ENCODE assay signal across 14 mouse cellular contexts in the genomic region with DNA sequence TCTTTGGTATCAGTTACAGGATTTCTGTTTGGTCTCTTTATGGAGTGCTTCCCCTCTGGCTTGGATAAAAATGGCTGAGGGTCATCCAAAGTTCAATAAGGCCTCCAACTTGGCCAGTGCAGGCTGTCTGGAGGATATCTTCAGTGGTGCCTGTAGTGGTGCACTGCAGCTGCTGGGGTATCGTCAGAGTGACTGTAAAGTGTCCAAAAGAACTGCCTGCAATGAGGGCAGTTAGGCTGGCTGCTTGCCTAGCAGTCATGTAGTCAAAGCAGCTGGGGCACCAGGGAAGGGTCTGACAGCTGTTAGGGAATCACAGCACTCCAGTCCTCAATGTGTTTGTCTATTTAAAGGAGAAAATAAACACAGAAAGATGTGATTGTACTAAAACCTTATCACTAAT. TPM values are rescaled to one million over a fixed set of nuclear protein-coding genes. Genes with fewer than 3 reads are reported as not detected.
DNase-seq lines count a peak whose midpoint lies in the region; ATAC-seq and TF ChIP-seq lines count a peak whose summit lies in the region.
"Had no signal": no experiment of that assay in that cellular context is flagged by ENCODE, and none has a peak within 500 bp of the region (broad histone marks: within the 10 kb centered on the region; RNA-seq: fewer than 3 reads in every experiment).

No protein-coding gene starts in this region.

- no peak for ATAC-seq in forebrain, embryonic 14.5 days
- no peak for ATAC-seq in forebrain, embryonic 15.5 days (replicated peaks)
- ATAC-seq in lung, embryonic 14.5 days (ENCODE audit: insufficient read depth): peak; percentile 98
- ATAC-seq in heart, embryonic 15.5 days (replicated peaks; ENCODE audit: insufficient number of reproducible peaks, insufficient read depth, low FRiP score, low read depth): peak; percentile 91
- peak; percentile 54; the same call in 1 of the 2 replicates for ATAC-seq in stomach, embryonic 14.5 days (ENCODE audit: insufficient number of reproducible peaks, insufficient read depth, low FRiP score, low read depth)

- H3K4me2 ChIP-seq in forebrain, embryonic 14.5 days (ENCODE audit: low read length): no peak overlapping the region
- no peak overlapping the region for H3K4me2 ChIP-seq in forebrain, embryonic 15.5 days (replicated peaks)
- H3K4me2 ChIP-seq in lung, embryonic 14.5 days: no peak overlapping the region
- H3K4me2 ChIP-seq in heart, embryonic 15.5 days: no peak overlapping the region
- H3K4me2 ChIP-seq in stomach, embryonic 14.5 days (replicated peaks; ENCODE audit: low read depth, low read length): no peak overlapping the region
- H3K4me2 ChIP-seq: hindbrain, embryonic 15.5 days; liver, embryonic 11.5 days; midbrain, embryonic 12.5 days had no signal

- TF ChIP-seq CTCF in lung, embryonic 14.5 days (IDR thresholded peaks at IDR 0.05; ENCODE audit: low read depth): no peak
- TF ChIP-seq CTCF in cerebellum, adult 2 months (IDR thresholded peaks at IDR 0.05; ENCODE audit: borderline replicate concordance, insufficient read depth, low read depth, low read length): no peak

- H3K4me3 ChIP-seq in forebrain, embryonic 14.5 days (ENCODE audit: low read depth, low read length): no peak overlapping the region
- H3K4me3 ChIP-seq in forebrain, embryonic 15.5 days: no peak overlapping the region
- no peak overlapping the region for H3K4me3 ChIP-seq in lung, embryonic 14.5 days (ENCODE audit: low read depth, low read length)
- H3K4me3 ChIP-seq in heart, embryonic 15.5 days: no peak overlapping the region
- H3K4me3 ChIP-seq in stomach, embryonic 14.5 days (ENCODE audit: low read depth, low read length): no peak overlapping the region
- H3K4me3 ChIP-seq in cerebellum, adult 2 months (replicated peaks; ENCODE audit: insufficient read depth, low read depth, low read length): no peak overlapping the region
- H3K4me3 ChIP-seq in hindbrain, embryonic 10.5 days: no peak overlapping the region
- H3K4me3 ChIP-seq: forebrain, embryonic 10.5 days; hindbrain, embryonic 15.5 days; midbrain, embryonic 12.5 days had no signal

- no peak overlapping the region for H3K9ac ChIP-seq in forebrain, embryonic 14.5 days (ENCODE audit: low read length)
- no peak overlapping the region for H3K9ac ChIP-seq in forebrain, embryonic 15.5 days (replicated peaks)
- H3K9ac ChIP-seq in lung, embryonic 14.5 days: no peak overlapping the region
- no peak overlapping the region for H3K9ac ChIP-seq in heart, embryonic 15.5 days
- H3K9ac ChIP-seq in stomach, embryonic 14.5 days (replicated peaks; ENCODE audit: low read depth, low read length): no peak overlapping the region
- H3K9ac ChIP-seq: hindbrain, embryonic 15.5 days; midbrain, embryonic 12.5 days had no signal

- H3K4me1 ChIP-seq in forebrain, embryonic 14.5 days (ENCODE audit: control insufficient read depth, insufficient read depth, low read length): no peaks in the 10 kb centered on the region
- H3K4me1 ChIP-seq in forebrain, embryonic 15.5 days: no peaks in the 10 kb centered on the region
- peaks cover 14% of the 10 kb centered on the region; the same call in 1 of the 2 replicates for H3K4me1 ChIP-seq in lung, embryonic 14.5 days (ENCODE audit: insufficient read depth)
- peaks cover 23% of the 10 kb centered on the region for H3K4me1 ChIP-seq in heart, embryonic 15.5 days (replicated peaks)
- peaks cover 15% of the 10 kb centered on the region; the same call in 1 of the 2 replicates for H3K4me1 ChIP-seq in stomach, embryonic 14.5 days (ENCODE audit: control insufficient read depth, insufficient read depth, low read length)
- H3K4me1 ChIP-seq in cerebellum, adult 2 months (ENCODE audit: control insufficient read depth, insufficient read depth, low read length): no peaks in the 10 kb centered on the region
- no peaks in the 10 kb centered on the region; the same call in 1 of the 2 replicates for H3K4me1 ChIP-seq in hindbrain, embryonic 10.5 days (replicated peaks)
- H3K4me1 ChIP-seq: forebrain, embryonic 10.5 days; hindbrain, embryonic 15.5 days; midbrain, embryonic 12.5 days had no signal

- WGBS in forebrain, embryonic 14.5 days: 57% methylated on average over 1 of the region's 1 CpGs
- 55% methylated on average over 1 of the region's 1 CpGs for WGBS in forebrain, embryonic 15.5 days
- WGBS in lung, embryonic 14.5 days: 10% methylated on average over 1 of the region's 1 CpGs
- WGBS in heart, embryonic 15.5 days: 14% methylated on average over 1 of the region's 1 CpGs
- 9% methylated on average over 1 of the region's 1 CpGs for WGBS in stomach, embryonic 14.5 days
- WGBS in cerebellum, adult 2 months: 9% methylated on average over 1 of the region's 1 CpGs
- WGBS in hindbrain, embryonic 10.5 days: 71% methylated on average over 1 of the region's 1 CpGs

- H3K27ac ChIP-seq in forebrain, embryonic 14.5 days (ENCODE audit: low read depth, low read length): no peak overlapping the region
- no peak overlapping the region for H3K27ac ChIP-seq in forebrain, embryonic 15.5 days (replicated peaks)
- peak overlapping the region; percentile 73; the same call in 1 of the 2 replicates for H3K27ac ChIP-seq in lung, embryonic 14.5 days (ENCODE audit: low read depth)
- H3K27ac ChIP-seq in heart, embryonic 15.5 days: peak overlapping the region; percentile 79
- H3K27ac ChIP-seq in stomach, embryonic 14.5 days (ENCODE audit: low read length): peak overlapping the region; percentile 64
- H3K27ac ChIP-seq in cerebellum, adult 2 months (ENCODE audit: insufficient read depth, low read length): no peak overlapping the region
- H3K27ac ChIP-seq in hindbrain, embryonic 10.5 days: no peak overlapping the region
- H3K27ac ChIP-seq: forebrain, embryonic 10.5 days; hindbrain, embryonic 15.5 days; midbrain, embryonic 12.5 days had no signal

- DNase-seq in forebrain, embryonic 14.5 days (ENCODE audit: low spot score): peak; percentile 20
- peak; percentile 94 for DNase-seq in lung, embryonic 14.5 days
- no peak for DNase-seq in lung, postnatal 25 days (ENCODE audit: low spot score)
- no peak for DNase-seq in cerebellum, adult 2 months
- no peak for DNase-seq in hindbrain, embryonic 10.5 days (ENCODE audit: low spot score)
- DNase-seq: adrenal gland, postnatal 25 days; cerebellum, adult 18-20 months had no signal

- no peaks in the 10 kb centered on the region for H3K27me3 ChIP-seq in forebrain, embryonic 14.5 days (replicated peaks; ENCODE audit: control insufficient read depth, insufficient read depth, low read length)
- no peaks in the 10 kb centered on the region for H3K27me3 ChIP-seq in forebrain, embryonic 15.5 days
- H3K27me3 ChIP-seq in lung, embryonic 14.5 days (ENCODE audit: insufficient read depth, low read length): no peaks in the 10 kb centered on the region
- H3K27me3 ChIP-seq in heart, embryonic 15.5 days: no peaks in the 10 kb centered on the region
- no peaks in the 10 kb centered on the region for H3K27me3 ChIP-seq in stomach, embryonic 14.5 days (ENCODE audit: control insufficient read depth, insufficient read depth, low read length)
- no peaks in the 10 kb centered on the region for H3K27me3 ChIP-seq in cerebellum, adult 2 months (ENCODE audit: control insufficient read depth, insufficient read depth, low read length)
- H3K27me3 ChIP-seq in hindbrain, embryonic 10.5 days (ENCODE audit: insufficient read depth, poor library complexity, severe bottlenecking): no peaks in the 10 kb centered on the region
- H3K27me3 ChIP-seq: hindbrain, embryonic 15.5 days; midbrain, embryonic 12.5 days had no signal

- H3K36me3 ChIP-seq in forebrain, embryonic 14.5 days (ENCODE audit: control insufficient read depth, insufficient read depth, low read length): no peaks in the 10 kb centered on the region
- H3K36me3 ChIP-seq in forebrain, embryonic 15.5 days: no peaks in the 10 kb centered on the region
- no peaks in the 10 kb centered on the region for H3K36me3 ChIP-seq in lung, embryonic 14.5 days (ENCODE audit: insufficient read depth)
- no peaks in the 10 kb centered on the region for H3K36me3 ChIP-seq in heart, embryonic 15.5 days
- H3K36me3 ChIP-seq in stomach, embryonic 14.5 days (ENCODE audit: control insufficient read depth, insufficient read depth, low read length): no peaks in the 10 kb centered on the region
- no peaks in the 10 kb centered on the region for H3K36me3 ChIP-seq in hindbrain, embryonic 10.5 days
- H3K36me3 ChIP-seq: forebrain, embryonic 10.5 days; hindbrain, embryonic 15.5 days; midbrain, embryonic 12.5 days had no signal

- TF ChIP-seq POLR2A in cerebellum, adult 2 months (IDR thresholded peaks at IDR 0.05; ENCODE audit: borderline replicate concordance, insufficient read depth, low read length): no peak

- H3K9me3 ChIP-seq in forebrain, embryonic 14.5 days (replicated peaks; ENCODE audit: control insufficient read depth, low read length): peaks cover 7% of the 10 kb centered on the region; the same call in 1 of the 2 replicates
- 0 out of 2 replicates have a peak, but pooled peaks cover 4% of the 10 kb centered on the region for H3K9me3 ChIP-seq in forebrain, embryonic 15.5 days
- 0 out of 2 replicates have a peak, but pooled peaks cover 9% of the 10 kb centered on the region for H3K9me3 ChIP-seq in lung, embryonic 14.5 days (ENCODE audit: low read depth, low read length)
- no peaks in the 10 kb centered on the region for H3K9me3 ChIP-seq in heart, embryonic 15.5 days (replicated peaks)
- H3K9me3 ChIP-seq in stomach, embryonic 14.5 days (ENCODE audit: control insufficient read depth, low read depth, low read length): peaks cover 11% of the 10 kb centered on the region; the same call in 1 of the 2 replicates
- peaks cover 11% of the 10 kb centered on the region; the same call in 1 of the 2 replicates for H3K9me3 ChIP-seq in hindbrain, embryonic 10.5 days
- H3K9me3 ChIP-seq: hindbrain, embryonic 15.5 days had no signal

RNA-seq across cellular contexts. Expression of gene Klf3, which starts 36.9 kb away (rescaled TPM):
- polyA plus RNA-seq in forebrain, embryonic 14.5 days (2014; fragmentation: Nextera tagmentation; extraction: Ambion mirVana): 19.3 and 24.3 TPM in 2 replicates
- 33.0 and 34.0 TPM in 2 replicates for polyA plus RNA-seq in forebrain, embryonic 15.5 days (2015; fragmentation: Nextera tagmentation; extraction: Ambion mirVana)
- polyA plus RNA-seq in lung, embryonic 14.5 days (2014; fragmentation: Nextera tagmentation; extraction: Ambion mirVana): 63.2 and 69.3 TPM in 2 replicates
- 44.3 and 53.3 TPM in 2 replicates for polyA plus RNA-seq in heart, embryonic 15.5 days (2015; fragmentation: Nextera tagmentation; extraction: Ambion mirVana)
- polyA plus RNA-seq in stomach, embryonic 14.5 days (2014; fragmentation: Nextera tagmentation; extraction: Ambion mirVana): 106 and 115 TPM in 2 replicates
- 16.4 and 18.6 TPM in 2 replicates for polyA plus RNA-seq in cerebellum, adult 2 months (2012; rRNA removed)
- 57.1 and 58.7 TPM in 2 replicates for polyA plus RNA-seq in hindbrain, embryonic 10.5 days (2016; fragmentation: Nextera tagmentation; extraction: Ambion mirVana)

Comparison
In these comparisons a context has a peak if more than half of its experiments do, and no peak if none do; other contexts are left out.
1. DNase-seq: peak in forebrain, embryonic 14.5 days (single experiment) and lung, embryonic 14.5 days (single experiment); none in lung, postnatal 25 days (single experiment), cerebellum, adult 2 months (0 of 2) and hindbrain, embryonic 10.5 days (single experiment).
2. ATAC-seq: peak in lung, embryonic 14.5 days (single experiment), heart, embryonic 15.5 days (single experiment) and stomach, embryonic 14.5 days (single experiment); none in forebrain, embryonic 14.5 days (single experiment) and forebrain, embryonic 15.5 days (single experiment).
3. H3K27ac ChIP-seq: peak in lung, embryonic 14.5 days (single experiment), heart, embryonic 15.5 days (single experiment) and stomach, embryonic 14.5 days (single experiment); none in forebrain, embryonic 14.5 days (single experiment), forebrain, embryonic 15.5 days (single experiment), cerebellum, adult 2 months (single experiment) and hindbrain, embryonic 10.5 days (single experiment).